Mouse (Mus musculus): ENCODE data around the gene Med12l.

DNA sequence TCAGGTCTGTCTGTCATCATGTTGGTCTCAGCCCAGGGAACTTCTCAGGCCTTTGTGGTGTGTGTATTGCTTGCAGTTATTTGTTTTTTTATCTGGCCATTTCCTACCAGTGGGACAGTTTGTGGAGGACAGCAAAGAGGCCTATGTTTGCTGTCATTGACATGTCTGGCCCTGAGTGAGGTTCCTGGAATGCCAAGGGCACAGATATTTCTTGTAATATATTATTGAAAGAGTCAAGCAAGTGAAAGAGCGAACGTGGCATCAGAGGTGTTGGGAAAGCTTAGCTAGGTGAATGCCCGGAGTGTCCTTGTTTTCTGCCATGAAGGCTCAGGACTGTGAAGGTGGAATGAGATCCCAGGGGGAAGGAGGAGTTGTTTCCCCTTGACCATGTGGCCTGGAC lies 4.7 kb downstream of the Med12l start:
- no peak for TF ChIP-seq CTCF (IDR thresholded peaks at IDR 0.05; ENCODE audit: low read depth)
- no peak for TF ChIP-seq EP300 (IDR thresholded peaks at IDR 0.05; ENCODE audit: low read depth)
